Mouse (Mus musculus) hindbrain, embryonic 10.5 days (tissue): ENCODE results near the gene D630003M21Rik. TPM values are rescaled to one million over a fixed set of nuclear protein-coding genes. Genes with fewer than 3 reads are reported as not detected.

ENCODE experiments used
- DNase-seq: peaks from one replicate; pipeline ENCODE4 v3.0.0-alpha.2; 2017; ENCODE audit warnings: low spot score
- H3K27ac ChIP-seq: fragments of 300-500 bp; sonication (generic); 2 replicates; pipeline ENCODE4 v1.5.1; 2016; ENCODE audit warnings: mild to moderate bottlenecking, moderate library complexity
- H3K27me3 ChIP-seq: fragments of 300-500 bp; sonication (generic); 2 replicates; pipeline ENCODE4 v1.6.1; 2016; ENCODE audit warnings: mild to moderate bottlenecking; ENCODE audit not compliant: poor library complexity, insufficient read depth, severe bottlenecking
- H3K36me3 ChIP-seq: fragments of 300-500 bp; sonication (generic); 2 replicates; pipeline ENCODE4 v1.6.1; 2016; ENCODE audit warnings: mild to moderate bottlenecking, moderate library complexity
- H3K4me1 ChIP-seq: fragments of 300-500 bp; sonication (generic); replicated peaks from 2 replicates; pipeline ENCODE4 v1.6.1; 2016; ENCODE audit warnings: mild to moderate bottlenecking
- H3K4me3 ChIP-seq: fragments of 300-500 bp; sonication (generic); 2 replicates; pipeline ENCODE4 v1.5.1; 2016; ENCODE audit warnings: mild to moderate bottlenecking, moderate library complexity
- H3K9me3 ChIP-seq: fragments of 300-500 bp; sonication (generic); 2 replicates; pipeline ENCODE4 v1.6.1; 2016; ENCODE audit warnings: mild to moderate bottlenecking, moderate library complexity
- WGBS: fragments of 180-500 bp; shearing (Covaris S2); methylation state at CpG from one replicate; pipeline ENCODE4 v1.1.7; 2016; 5-methylcytosine and 5-hydroxymethylcytosine counted together
- polyA plus RNA-seq: library from polyadenylated mRNA; unstranded; fragments of >200 nt; fragmentation: Nextera tagmentation; extraction: Ambion mirVana; gene quantifications from 2 replicates; pipeline ENCODE4 v1.2.1, GENCODE M21; 2016

D630003M21Rik gene
- 3.7 and 4.9 TPM in 2 replicates for polyA plus RNA-seq

GRCm38 (mm10) chr2:158228670-158229502 is at the start of gene D630003M21Rik:
TSS of gene D630003M21Rik (minus strand) at chr2:158229222.
- H3K4me1 ChIP-seq, result peaks cover 49% of the 10 kb centered on the region
- WGBS, result 1% methylated on average over 45 of the region's 55 CpGs
- peak; percentile 77 for DNase-seq
- peaks cover 18% of the 10 kb centered on the region for H3K27me3 ChIP-seq
- H3K9me3 ChIP-seq, result no peaks in the 10 kb centered on the region
- H3K4me3 ChIP-seq, result peak within 1 kb of the TSS; percentile 58
- H3K27ac ChIP-seq, result peak within 1 kb of the TSS; percentile 85
- H3K36me3 ChIP-seq, result no peaks in the 10 kb centered on the region

DNA sequence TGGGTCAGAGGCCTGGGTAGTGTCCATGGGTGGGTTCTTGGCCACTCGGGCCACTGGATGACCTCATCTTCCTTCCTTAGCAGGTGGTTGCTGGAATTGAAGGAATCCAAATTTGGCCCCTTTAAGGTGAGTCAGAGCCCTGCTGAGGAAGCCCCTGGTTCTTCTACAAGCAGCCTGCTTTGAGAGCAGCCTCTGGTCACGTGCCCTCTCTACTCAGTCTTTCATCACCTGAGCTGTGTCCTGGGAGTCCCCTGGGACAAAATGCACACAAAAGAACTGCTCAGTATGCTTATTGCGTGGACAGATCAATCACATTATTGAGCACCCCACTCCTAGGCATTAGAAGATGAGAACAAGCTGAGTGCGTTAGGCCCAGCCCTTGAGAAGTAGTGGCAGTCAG is 47.9 kb upstream of the D630003M21Rik start:
- WGBS, result 71% methylated on average over 4 of the region's 4 CpGs
- H3K9me3 ChIP-seq, result no peaks in the 10 kb centered on the region
- no peak for DNase-seq
- H3K36me3 ChIP-seq, result no peaks in the 10 kb centered on the region
- H3K27ac ChIP-seq, result no peak overlapping the region
- no peaks in the 10 kb centered on the region for H3K27me3 ChIP-seq
- peaks cover 58% of the 10 kb centered on the region for H3K4me1 ChIP-seq
- H3K4me3 ChIP-seq, result no peak overlapping the region

DNA sequence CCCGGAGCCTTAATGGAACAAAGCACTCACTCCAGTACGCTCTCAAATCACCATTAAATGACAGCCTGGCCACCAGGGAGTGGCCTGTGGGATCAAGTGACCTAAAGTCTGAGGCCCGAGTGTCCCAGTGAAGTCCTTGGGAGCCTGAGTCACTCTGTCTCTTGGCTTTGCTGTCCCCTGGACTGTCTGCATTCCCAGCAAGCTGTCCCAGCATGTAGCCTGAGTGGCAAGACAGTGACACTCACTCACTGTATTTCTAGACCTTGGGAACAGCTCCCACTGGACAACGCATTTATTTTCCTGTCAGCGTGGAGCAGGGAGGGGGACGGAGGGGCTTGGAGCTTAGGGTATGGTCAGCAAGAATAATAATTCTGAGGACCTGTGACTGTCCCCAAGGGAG is 47.4 kb upstream of the D630003M21Rik start:
- WGBS, result 59% methylated on average over 6 of the region's 6 CpGs
- Histone ChIP-seq H3K4me3 (no peak overlapping the region), H3K36me3 (no peaks in the 10 kb centered on the region), H3K27ac (no peak overlapping the region), H3K4me1 (peaks cover 54% of the 10 kb centered on the region), H3K27me3 (no peaks in the 10 kb centered on the region), H3K9me3 (no peaks in the 10 kb centered on the region)
- DNase-seq, result no peak

DNA sequence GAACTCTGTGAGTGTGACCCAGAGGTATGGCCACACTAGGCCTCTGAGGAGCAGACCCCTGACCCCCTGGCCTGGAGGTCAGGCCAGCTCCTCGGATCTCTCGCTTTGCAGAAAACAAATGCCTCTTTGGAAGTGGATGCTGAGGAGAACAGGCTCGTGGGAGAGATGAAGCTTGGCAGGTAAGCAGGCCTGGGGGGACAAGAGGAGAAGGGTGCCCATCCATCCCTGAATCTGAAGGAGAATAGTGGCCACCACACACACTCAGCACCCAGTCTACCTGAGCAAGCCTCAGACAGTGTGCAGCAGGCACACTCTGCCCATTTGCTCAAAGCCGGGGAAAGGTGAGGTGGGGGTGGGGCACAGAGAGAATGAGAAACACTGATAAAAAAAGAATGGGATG is 46.8 kb upstream of the D630003M21Rik start:
- Histone ChIP-seq H3K9me3 (no peaks in the 10 kb centered on the region), H3K27ac (no peak overlapping the region), H3K27me3 (no peaks in the 10 kb centered on the region), H3K36me3 (no peaks in the 10 kb centered on the region), H3K4me1 (peaks cover 49% of the 10 kb centered on the region), H3K4me3 (no peak overlapping the region)
- no peak for DNase-seq
- whole genome bisulfite sequencing, result 65% methylated on average over 4 of the region's 4 CpGs

- H3K27me3 ChIP-seq, result no peaks in the 10 kb centered on the region
- H3K9me3 ChIP-seq, result no peaks in the 10 kb centered on the region
- 89% methylated on average over 3 of the region's 3 CpGs for WGBS
- no peaks in the 10 kb centered on the region for H3K36me3 ChIP-seq
- H3K27ac ChIP-seq, result no peak overlapping the region
- no peak overlapping the region for H3K4me3 ChIP-seq
- peaks cover 49% of the 10 kb centered on the region for H3K4me1 ChIP-seq
- no peak for DNase-seq
Observed at GRCm38 (mm10) chr2:158275349-158275748, 46.3 kb upstream of the D630003M21Rik start.

- Histone ChIP-seq H3K27ac (peak overlapping the region; percentile 66; the same call in 1 of the 2 replicates), H3K9me3 (no peaks in the 10 kb centered on the region), H3K4me3 (no peak overlapping the region), H3K27me3 (no peaks in the 10 kb centered on the region), H3K4me1 (peaks cover 49% of the 10 kb centered on the region), H3K36me3 (no peaks in the 10 kb centered on the region)
- 37% methylated on average over 2 of the region's 2 CpGs for WGBS
- DNase-seq, result no peak
Observed at GRCm38 (mm10) chr2:158273646-158274045, 44.6 kb upstream of the D630003M21Rik start.

DNA sequence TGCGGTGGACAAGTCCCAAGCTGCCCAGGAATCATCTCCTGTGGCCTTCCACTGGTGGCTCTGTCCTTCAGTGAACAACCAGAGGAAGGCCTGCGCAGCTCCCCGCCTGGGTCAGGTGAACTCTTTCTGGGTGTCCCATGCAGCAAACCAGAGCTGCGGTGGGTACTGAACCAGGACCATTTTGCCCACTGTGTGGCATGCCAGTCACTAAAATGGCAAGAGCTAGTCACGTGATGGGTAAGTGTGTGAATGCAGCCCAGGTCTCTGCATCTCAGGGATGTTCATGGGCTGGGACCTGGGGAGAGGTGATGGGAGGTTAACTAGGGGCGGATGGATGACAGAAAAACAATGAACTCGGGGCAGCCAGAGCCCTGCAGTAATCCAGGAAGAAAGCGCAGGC is 41.0 kb upstream of the D630003M21Rik start:
- no peaks in the 10 kb centered on the region for H3K36me3 ChIP-seq
- H3K4me1 ChIP-seq, result peaks cover 22% of the 10 kb centered on the region
- H3K4me3 ChIP-seq, result no peak overlapping the region
- no peak for DNase-seq
- no peak overlapping the region for H3K27ac ChIP-seq
- WGBS, result 80% methylated on average over 8 of the region's 8 CpGs
- no peaks in the 10 kb centered on the region for H3K27me3 ChIP-seq
- no peaks in the 10 kb centered on the region for H3K9me3 ChIP-seq

DNA sequence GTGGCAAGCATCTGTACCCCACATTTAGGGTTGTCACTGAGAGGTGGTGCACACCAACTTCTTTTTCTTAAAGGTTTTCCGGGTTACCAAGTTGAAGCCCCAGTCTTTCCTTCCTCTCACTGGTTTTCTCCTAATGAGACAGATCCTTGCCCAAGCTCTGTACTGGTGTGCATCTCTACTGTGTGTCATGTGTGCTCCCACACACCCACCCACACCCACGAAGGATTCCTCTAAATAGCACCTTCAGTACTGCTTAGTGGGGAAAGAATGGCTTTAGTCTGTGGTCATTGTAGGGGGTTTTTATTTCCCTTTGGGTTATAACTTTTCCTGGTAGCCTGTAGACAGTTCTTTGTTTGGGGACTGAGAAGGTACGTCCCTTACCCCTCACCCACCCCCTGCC is 35.9 kb upstream of the D630003M21Rik start:
- 75% methylated on average over 3 of the region's 3 CpGs for WGBS
- H3K27me3 ChIP-seq, result no peaks in the 10 kb centered on the region
- no peak overlapping the region for H3K4me3 ChIP-seq
- peaks cover 8% of the 10 kb centered on the region; the same call in 1 of the 2 replicates for H3K4me1 ChIP-seq
- DNase-seq, result no peak
- no peak overlapping the region for H3K27ac ChIP-seq
- no peaks in the 10 kb centered on the region for H3K36me3 ChIP-seq
- no peaks in the 10 kb centered on the region for H3K9me3 ChIP-seq

DNA sequence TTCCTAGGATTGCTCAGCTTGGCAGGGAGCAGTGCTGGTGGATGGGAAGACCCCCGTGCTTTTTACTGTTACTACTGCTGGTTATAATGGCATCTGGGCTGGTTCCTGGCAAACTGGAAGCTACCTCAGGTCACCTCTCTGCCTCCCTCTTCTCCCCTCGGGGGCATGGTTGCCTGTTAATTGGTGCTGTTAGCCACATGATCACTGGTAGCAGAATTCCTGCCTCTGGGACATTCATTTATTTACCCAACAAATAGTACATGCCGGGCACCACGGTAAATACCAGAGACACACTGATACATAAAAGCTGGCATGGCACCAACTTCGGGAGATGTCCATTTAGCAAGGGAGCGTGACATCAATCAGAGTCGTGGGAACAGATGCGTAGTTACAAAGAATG is 30.5 kb upstream of the D630003M21Rik start:
- DNase-seq, result no peak
- Histone ChIP-seq H3K27me3 (peaks cover 9% of the 10 kb centered on the region; the same call in 1 of the 2 replicates), H3K36me3 (no peaks in the 10 kb centered on the region), H3K4me1 (peaks cover 42% of the 10 kb centered on the region), H3K27ac (no peak overlapping the region), H3K4me3 (no peak overlapping the region), H3K9me3 (no peaks in the 10 kb centered on the region)
- 84% methylated on average over 8 of the region's 8 CpGs for WGBS

GRCm38 (mm10) chr2:158258781-158259180 is 29.8 kb upstream of the D630003M21Rik start:
- H3K27ac ChIP-seq, result no peak overlapping the region
- no peak overlapping the region for H3K4me3 ChIP-seq
- DNase-seq, result peak; percentile 83
- peaks cover 48% of the 10 kb centered on the region for H3K4me1 ChIP-seq
- H3K27me3 ChIP-seq, result peaks cover 9% of the 10 kb centered on the region; the same call in 1 of the 2 replicates
- H3K9me3 ChIP-seq, result no peaks in the 10 kb centered on the region
- H3K36me3 ChIP-seq, result no peaks in the 10 kb centered on the region
- 13% methylated on average over 12 of the region's 12 CpGs for WGBS

DNA sequence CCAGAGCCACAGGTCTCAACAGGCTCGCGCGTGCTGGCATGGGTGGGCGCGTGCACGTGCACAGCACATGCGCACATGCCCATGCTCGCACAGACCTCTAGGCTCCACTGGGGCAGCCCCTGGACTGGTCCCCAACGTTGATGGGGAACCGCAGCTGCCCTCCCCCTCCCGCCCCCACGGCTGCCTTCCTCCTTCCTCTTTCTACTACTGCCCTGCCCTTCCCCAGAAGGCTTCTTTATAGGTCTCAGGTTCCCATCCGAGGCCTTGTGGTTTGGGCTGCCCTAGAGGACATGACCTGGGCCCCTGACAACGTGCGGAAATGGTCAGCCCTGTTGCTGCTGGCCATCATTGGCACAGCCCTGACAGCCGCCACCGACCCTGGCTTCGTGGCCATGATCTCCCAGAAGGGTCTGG is 29.0 kb upstream of the D630003M21Rik start, which contains the start of gene Bpi:
Bpi (plus strand) TSS at position 90 of the 414 bp plus-strand sequence.
- Histone ChIP-seq H3K36me3 (no peaks in the 10 kb centered on the region), H3K27ac (peak within 1 kb of the TSS; percentile 57; the same call in 1 of the 2 replicates), H3K4me3 (0 out of 2 replicates have a peak within 1 kb of the TSS, but pooled peaks have one; percentile 16), H3K9me3 (no peaks in the 10 kb centered on the region), H3K4me1 (peaks cover 51% of the 10 kb centered on the region), H3K27me3 (peaks cover 9% of the 10 kb centered on the region; the same call in 1 of the 2 replicates)
- WGBS, result 66% methylated on average over 18 of the region's 18 CpGs
- DNase-seq, result no peak

DNA sequence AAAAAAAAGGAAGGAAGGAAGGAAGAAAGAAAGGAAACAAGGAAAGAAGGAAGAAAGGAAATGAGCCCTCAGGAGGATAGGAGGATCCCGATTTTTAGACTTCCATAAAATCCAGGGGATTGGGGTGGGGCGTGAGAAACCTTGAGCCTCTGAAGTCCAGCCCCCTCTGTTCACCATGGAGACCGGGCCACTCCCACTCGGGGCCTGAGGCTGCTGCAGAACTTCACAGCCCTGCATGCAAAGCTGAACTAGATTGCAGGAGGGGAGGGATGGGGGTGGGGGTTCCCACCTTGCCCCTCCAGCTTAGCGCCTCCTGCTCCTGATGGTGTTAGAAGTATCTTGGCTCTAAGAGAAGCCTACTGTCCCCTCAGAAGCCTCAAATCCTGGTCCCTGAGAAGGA is 27.9 kb upstream of the D630003M21Rik start:
- no peaks in the 10 kb centered on the region for H3K9me3 ChIP-seq
- H3K4me1 ChIP-seq, result peaks cover 46% of the 10 kb centered on the region
- DNase-seq, result peak; percentile 31
- H3K27me3 ChIP-seq, result peaks cover 9% of the 10 kb centered on the region
- no peaks in the 10 kb centered on the region for H3K36me3 ChIP-seq
- 0 out of 2 replicates have a peak overlapping the region, but pooled peaks have one; percentile 16 for H3K4me3 ChIP-seq
- WGBS, result 17% methylated on average over 5 of the region's 5 CpGs
- H3K27ac ChIP-seq, result peak overlapping the region; percentile 57; the same call in 1 of the 2 replicates

- no peak overlapping the region for H3K27ac ChIP-seq
- WGBS, result 73% methylated on average over 5 of the region's 5 CpGs
- no peaks in the 10 kb centered on the region for H3K36me3 ChIP-seq
- no peaks in the 10 kb centered on the region for H3K9me3 ChIP-seq
- no peak for DNase-seq
- H3K4me3 ChIP-seq, result no peak overlapping the region
- peaks cover 53% of the 10 kb centered on the region for H3K4me1 ChIP-seq
- H3K27me3 ChIP-seq, result peaks cover 9% of the 10 kb centered on the region
Observed at GRCm38 (mm10) chr2:158253806-158254205, 24.8 kb upstream of the D630003M21Rik start.
